8 mouse cellular contexts compared by ENCODE assay signal in genomic region chr9:21616232-21616781, GRCm38 (mm10). TPM values are rescaled to one million over a fixed set of nuclear protein-coding genes. Genes with fewer than 3 reads are reported as not detected.
DNase-seq lines count a peak whose midpoint lies in the region; ATAC-seq and TF ChIP-seq lines count a peak whose summit lies in the region.

No protein-coding gene starts in this region.

- H3K4me1 ChIP-seq in ES-E14 (ENCODE audit: control insufficient read depth in 2 of 2, insufficient read depth in 2 of 2, low read length in 2 of 2, poor library complexity in 1 of 2): peaks cover 2 to 4% of the 10 kb centered on the region in 2 experiments; a peak in 2 of 4 replicates
- peaks cover 19% of the 10 kb centered on the region for H3K4me1 ChIP-seq in lung, embryonic 15.5 days

- H3K27me3 ChIP-seq in lung, embryonic 15.5 days: no peaks in the 10 kb centered on the region

- under 1% methylated on average over 56 of the region's 57 CpGs for WGBS in lung, embryonic 15.5 days

- H3K27ac ChIP-seq in ES-E14 (ENCODE audit: insufficient read depth, low read depth, low read length, poor library complexity, severe bottlenecking): peak overlapping the region; percentile 98
- H3K27ac ChIP-seq in lung, embryonic 15.5 days: peak overlapping the region; percentile 98

- ATAC-seq in hematopoietic stem cell, adult 5-6 weeks (replicated peaks in 1 of 2; ENCODE audit: insufficient read depth in 1 of 2, low FRiP score in 2 of 2, low TSS enrichment in 1 of 2, low read depth in 1 of 2, poor library complexity in 2 of 2, severe bottlenecking in 2 of 2): peak; percentile 48 to 65
- ATAC-seq in lung, embryonic 15.5 days (ENCODE audit: borderline replicate concordance, extremely low read depth, low FRiP score, low TSS enrichment): peak; percentile 86

- in situ Hi-C loops in ES-E14 (cut with MboI; ENCODE audit: low sequenced_read_pairs in 2 of 2, unreplicated experiment in 2 of 2): no loop called here

- H3K9me3 ChIP-seq in ES-E14 (ENCODE audit: control insufficient read depth, insufficient read depth, low read depth, low read length): no peaks in the 10 kb centered on the region
- no peaks in the 10 kb centered on the region for H3K9me3 ChIP-seq in lung, embryonic 15.5 days

- H3K4me2 ChIP-seq in lung, embryonic 15.5 days: peak overlapping the region; percentile 68

- no peak for DNase-seq in ES-E14 (ENCODE audit: low read depth, low spot score)
- DNase-seq in cerebellum, adult 8-10 months: peak; percentile 86
- DNase-seq in forelimb bud, embryonic 11.5 days (ENCODE audit: low read depth, low spot score): peak; percentile 85
- DNase-seq in layer of hippocampus, adult 9-11 months: peak; percentile 86
- peak; percentile 83 for DNase-seq in ovary, adult 18-20 months (ENCODE audit: low spot score)
- peak; percentile 83 to 87 for DNase-seq in thymus, postnatal 10 days (ENCODE audit: low spot score in 2 of 2)

- H3K4me3 ChIP-seq in ES-E14 (ENCODE audit: insufficient read depth in 1 of 2, low read depth in 1 of 2, low read length in 2 of 2, poor library complexity in 1 of 2, severe bottlenecking in 1 of 2): peak overlapping the region; percentile 92 to 95
- H3K4me3 ChIP-seq in lung, embryonic 15.5 days: peak overlapping the region; percentile 81

- H3K36me3 ChIP-seq in ES-E14 (ENCODE audit: control insufficient read depth, insufficient read depth, low read length, poor library complexity, severe bottlenecking): no peaks in the 10 kb centered on the region
- no peaks in the 10 kb centered on the region for H3K36me3 ChIP-seq in lung, embryonic 15.5 days

- peak overlapping the region; percentile 97 for H3K9ac ChIP-seq in ES-E14 (ENCODE audit: insufficient read depth, low read depth, low read length, poor library complexity, severe bottlenecking)
- peak overlapping the region; percentile 83 for H3K9ac ChIP-seq in lung, embryonic 15.5 days

TF ChIP-seq in ES-E14, 5 proteins besides CTCF, POLR2A, EP300 and RAD21:
- peak; percentile 62; the same call in 1 of the 2 replicates for TF ChIP-seq HCFC1 (IDR thresholded peaks at IDR 0.05; ENCODE audit: borderline replicate concordance, insufficient read depth, low read length)
- TF ChIP-seq ZC3H11A (IDR thresholded peaks at IDR 0.05; ENCODE audit: borderline replicate concordance, low read depth, low read length): no peak

RNA-seq across cellular contexts. Expression of gene Smarca4, which starts 0.3 kb away (rescaled TPM):
- total RNA-seq in ES-E14 (2012; rRNA removed): 104 and 122 TPM in 2 replicates
- 70.1 and 86.5 TPM in 2 replicates for total RNA-seq in hematopoietic stem cell, adult 5-6 weeks (2017)
- 74.6 and 83.2 TPM in 2 replicates for polyA plus RNA-seq in lung, embryonic 15.5 days (2015; fragmentation: Nextera tagmentation; extraction: Ambion mirVana)

RNA-seq across cellular contexts. Expression of gene Yipf2, which starts 23.7 kb away (rescaled TPM):
- total RNA-seq in ES-E14 (2012; rRNA removed): 22.8 and 23.6 TPM in 2 replicates
- 12.3 and 12.4 TPM in 2 replicates for total RNA-seq in hematopoietic stem cell, adult 5-6 weeks (2017)
- 28.8 and 29.7 TPM in 2 replicates for polyA plus RNA-seq in lung, embryonic 15.5 days (2015; fragmentation: Nextera tagmentation; extraction: Ambion mirVana)

RNA-seq across cellular contexts. Expression of gene Timm29, which starts 23.8 kb away (rescaled TPM):
- total RNA-seq in ES-E14 (2012; rRNA removed): 22.6 and 24.7 TPM in 2 replicates
- 35.6 and 52.2 TPM in 2 replicates for total RNA-seq in hematopoietic stem cell, adult 5-6 weeks (2017)
- 28.4 and 29.5 TPM in 2 replicates for polyA plus RNA-seq in lung, embryonic 15.5 days (2015; fragmentation: Nextera tagmentation; extraction: Ambion mirVana)
